In genomic region chr10:86064937-86065336, GRCm38 (mm10) we compare ENCODE assay signal across 8 mouse cellular contexts. TPM values are rescaled to one million over a fixed set of nuclear protein-coding genes. Genes with fewer than 3 reads are reported as not detected.
DNase-seq lines count a peak whose midpoint lies in the region; ATAC-seq and TF ChIP-seq lines count a peak whose summit lies in the region.

No protein-coding gene starts in this region.

- peaks cover 9% of the 10 kb centered on the region for H3K4me1 ChIP-seq in forebrain, embryonic 13.5 days
- no peaks in the 10 kb centered on the region; the same call in 1 of the 2 replicates for H3K4me1 ChIP-seq in heart, postnatal 0 days (ENCODE audit: control insufficient read depth, insufficient read depth)
- H3K4me1 ChIP-seq in liver, embryonic 13.5 days (replicated peaks): no peaks in the 10 kb centered on the region
- H3K4me1 ChIP-seq in neural tube, embryonic 12.5 days: 0 out of 2 replicates have a peak, but pooled peaks cover 6% of the 10 kb centered on the region
- H3K4me1 ChIP-seq in testis, adult 2 months (ENCODE audit: control insufficient read depth, insufficient read depth, low read length): peaks cover 4% of the 10 kb centered on the region; the same call in 1 of the 2 replicates

- no peak overlapping the region for H3K27ac ChIP-seq in forebrain, embryonic 13.5 days
- no peak overlapping the region for H3K27ac ChIP-seq in heart, postnatal 0 days (ENCODE audit: low read depth)
- H3K27ac ChIP-seq in liver, embryonic 13.5 days: no peak overlapping the region
- H3K27ac ChIP-seq in neural tube, embryonic 12.5 days: no peak overlapping the region
- no peak overlapping the region for H3K27ac ChIP-seq in testis, adult 2 months (ENCODE audit: control insufficient read depth, insufficient read depth, low read depth, low read length)

- H3K9ac ChIP-seq in forebrain, embryonic 13.5 days: no peak overlapping the region
- no peak overlapping the region for H3K9ac ChIP-seq in heart, postnatal 0 days (replicated peaks; ENCODE audit: low read depth, low read length)
- no peak overlapping the region for H3K9ac ChIP-seq in liver, embryonic 13.5 days
- no peak overlapping the region for H3K9ac ChIP-seq in neural tube, embryonic 12.5 days

- H3K27me3 ChIP-seq in forebrain, embryonic 13.5 days: no peaks in the 10 kb centered on the region
- H3K27me3 ChIP-seq in heart, postnatal 0 days (ENCODE audit: control insufficient read depth, insufficient read depth, low read length): no peaks in the 10 kb centered on the region
- no peaks in the 10 kb centered on the region for H3K27me3 ChIP-seq in liver, embryonic 13.5 days
- no peaks in the 10 kb centered on the region for H3K27me3 ChIP-seq in neural tube, embryonic 12.5 days (replicated peaks)
- H3K27me3 ChIP-seq in testis, adult 2 months (ENCODE audit: control insufficient read depth, insufficient read depth, low read length): no peaks in the 10 kb centered on the region

- DNase-seq in ES-CJ7 (ENCODE audit: low read depth, low spot score): peak; percentile 71
- peak; percentile 93 for DNase-seq in heart, postnatal 0 days (ENCODE audit: low spot score)
- peak; percentile 87 to 96 for DNase-seq in kidney, postnatal 36 days
- DNase-seq in liver, embryonic 13.5 days: peak; percentile 18

- 11% methylated on average over 4 of the region's 4 CpGs for WGBS in forebrain, embryonic 13.5 days
- WGBS in heart, postnatal 0 days: 9% methylated on average over 4 of the region's 4 CpGs
- 10% methylated on average over 4 of the region's 4 CpGs for WGBS in liver, embryonic 13.5 days (ENCODE audit: insufficient replicate concordance)
- WGBS in neural tube, embryonic 12.5 days: 4% methylated on average over 4 of the region's 4 CpGs

- no peak overlapping the region for H3K4me3 ChIP-seq in forebrain, embryonic 13.5 days
- no peak overlapping the region for H3K4me3 ChIP-seq in heart, postnatal 0 days (ENCODE audit: low read depth, low read length)
- no peak overlapping the region for H3K4me3 ChIP-seq in liver, embryonic 13.5 days (replicated peaks)
- H3K4me3 ChIP-seq in neural tube, embryonic 12.5 days: no peak overlapping the region
- no peak overlapping the region for H3K4me3 ChIP-seq in testis, adult 2 months (ENCODE audit: control insufficient read depth, low read depth, low read length)

- no peak for TF ChIP-seq EP300 in heart, postnatal 0 days (IDR thresholded peaks at IDR 0.05; ENCODE audit: low read depth)

- no peak for TF ChIP-seq POLR2A in testis, adult 2 months (IDR thresholded peaks at IDR 0.05; ENCODE audit: control insufficient read depth, low read depth, low read length)

- ATAC-seq in cerebellum, adult (ENCODE audit: insufficient number of reproducible peaks, low FRiP score, low TSS enrichment): peak; percentile 61
- ATAC-seq in forebrain, embryonic 13.5 days: peak; percentile 85
- peak; percentile 85 for ATAC-seq in heart, postnatal 0 days (ENCODE audit: insufficient read depth, low read depth)
- ATAC-seq in liver, embryonic 13.5 days (ENCODE audit: low read depth): peak; percentile 62
- ATAC-seq in neural tube, embryonic 12.5 days (ENCODE audit: low FRiP score, low read depth): peak; percentile 77

- no peak overlapping the region for H3K4me2 ChIP-seq in forebrain, embryonic 13.5 days
- H3K4me2 ChIP-seq in heart, postnatal 0 days (ENCODE audit: low read depth, low read length): no peak overlapping the region
- H3K4me2 ChIP-seq in liver, embryonic 13.5 days: no peak overlapping the region
- no peak overlapping the region for H3K4me2 ChIP-seq in neural tube, embryonic 12.5 days (replicated peaks)

- H3K9me3 ChIP-seq in forebrain, embryonic 13.5 days (replicated peaks): no peaks in the 10 kb centered on the region
- peaks cover 6% of the 10 kb centered on the region; the same call in 1 of the 2 replicates for H3K9me3 ChIP-seq in heart, postnatal 0 days (replicated peaks; ENCODE audit: control insufficient read depth, low read length)
- no peaks in the 10 kb centered on the region for H3K9me3 ChIP-seq in liver, embryonic 13.5 days (replicated peaks)
- peaks cover 6% of the 10 kb centered on the region; the same call in 1 of the 2 replicates for H3K9me3 ChIP-seq in neural tube, embryonic 12.5 days

- TF ChIP-seq CTCF in heart, postnatal 0 days (IDR thresholded peaks at IDR 0.05; ENCODE audit: low read depth): peak; percentile 94
- peak; percentile 72; the same call in 1 of the 2 replicates for TF ChIP-seq CTCF in testis, adult 2 months (IDR thresholded peaks at IDR 0.05; ENCODE audit: control insufficient read depth, insufficient read depth, insufficient replicate concordance, low read depth, low read length)

- H3K36me3 ChIP-seq in forebrain, embryonic 13.5 days (ENCODE audit: poor library complexity, severe bottlenecking): no peaks in the 10 kb centered on the region
- no peaks in the 10 kb centered on the region for H3K36me3 ChIP-seq in heart, postnatal 0 days (replicated peaks; ENCODE audit: control insufficient read depth, insufficient read depth, low read length)
- H3K36me3 ChIP-seq in liver, embryonic 13.5 days: no peaks in the 10 kb centered on the region
- no peaks in the 10 kb centered on the region for H3K36me3 ChIP-seq in neural tube, embryonic 12.5 days
- no peaks in the 10 kb centered on the region for H3K36me3 ChIP-seq in testis, adult 2 months (ENCODE audit: control insufficient read depth, insufficient read depth, low read length)

RNA-seq across cellular contexts. Expression of gene Fbxo7, which starts 43.2 kb away (rescaled TPM):
- 13.3 and 14.8 TPM in 2 replicates for polyA plus RNA-seq in forebrain, embryonic 13.5 days (2015; fragmentation: Nextera tagmentation; extraction: Ambion mirVana)
- total RNA-seq in heart, postnatal 0 days (2014; rRNA removed; ENCODE audit: low replicate concordance): 13.3 and 19.9 TPM in 2 replicates
- polyA plus RNA-seq in heart, postnatal 0 days (2015; fragmentation: Nextera tagmentation; extraction: Ambion mirVana): 16.1 TPM in 2 replicates
- polyA plus RNA-seq in liver, embryonic 13.5 days (2015; fragmentation: Nextera tagmentation; extraction: Ambion mirVana): 69.0 and 74.3 TPM in 2 replicates
- 19.3 and 20.1 TPM in 2 replicates for polyA plus RNA-seq in neural tube, embryonic 12.5 days (2016; fragmentation: Nextera tagmentation; extraction: Ambion mirVana)
- 32.4 and 36.8 TPM in 2 replicates for polyA plus RNA-seq in testis, adult 2 months (2012; rRNA removed)

RNA-seq across cellular contexts. Expression of gene Bpifc, which starts 53.2 kb away (rescaled TPM):
- not detected in 2 replicates for polyA plus RNA-seq in forebrain, embryonic 13.5 days (2015; fragmentation: Nextera tagmentation; extraction: Ambion mirVana)
- not detected in 2 replicates for total RNA-seq in heart, postnatal 0 days (2014; rRNA removed; ENCODE audit: low replicate concordance)
- polyA plus RNA-seq in heart, postnatal 0 days (2015; fragmentation: Nextera tagmentation; extraction: Ambion mirVana): not detected in 2 replicates
- polyA plus RNA-seq in liver, embryonic 13.5 days (2015; fragmentation: Nextera tagmentation; extraction: Ambion mirVana): not detected in 2 replicates
- polyA plus RNA-seq in neural tube, embryonic 12.5 days (2016; fragmentation: Nextera tagmentation; extraction: Ambion mirVana): not detected in 2 replicates
- 0.13 and 0.38 TPM in 2 replicates for polyA plus RNA-seq in testis, adult 2 months (2012; rRNA removed)

Comparison
In these comparisons a context has a peak if more than half of its experiments do, and no peak if none do; other contexts are left out.
1. DNase-seq: peak in every context shown above with its lines; median percentile 93 in heart, postnatal 0 days; 92 in kidney, postnatal 36 days; 71 in ES-CJ7; 18 in liver, embryonic 13.5 days.